Mouse (Mus musculus): Measurements from ENCODE around the gene Eloa.
"Not testable (repeated sequence)": the region's sequence is repeated elsewhere in the genome, so short reads cannot be mapped to it uniquely, and the experiment has no call there.

The Eloa gene

DNA sequence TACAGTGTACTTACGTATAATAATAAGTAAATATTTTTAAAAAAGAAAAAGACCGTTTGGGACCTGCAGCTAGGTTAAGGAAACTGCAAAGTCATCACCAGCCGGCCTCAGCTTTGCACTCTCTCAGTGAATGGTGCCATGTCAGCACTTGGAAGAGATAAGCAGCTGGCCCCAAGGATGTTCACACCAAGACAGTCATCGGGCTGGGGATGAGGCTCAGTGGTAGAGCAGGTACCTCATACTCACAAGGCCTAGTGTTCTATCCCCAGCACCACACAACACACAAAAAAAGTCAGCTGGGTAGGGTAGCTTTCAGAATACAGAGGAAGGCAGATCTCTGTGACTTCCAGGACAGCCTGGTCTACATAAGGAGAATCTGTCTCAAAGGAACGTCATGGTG is 36.4 kb downstream of the Eloa start:
- DNase-seq (ENCODE audit: low spot score in 2 of 2): no peak

DNA sequence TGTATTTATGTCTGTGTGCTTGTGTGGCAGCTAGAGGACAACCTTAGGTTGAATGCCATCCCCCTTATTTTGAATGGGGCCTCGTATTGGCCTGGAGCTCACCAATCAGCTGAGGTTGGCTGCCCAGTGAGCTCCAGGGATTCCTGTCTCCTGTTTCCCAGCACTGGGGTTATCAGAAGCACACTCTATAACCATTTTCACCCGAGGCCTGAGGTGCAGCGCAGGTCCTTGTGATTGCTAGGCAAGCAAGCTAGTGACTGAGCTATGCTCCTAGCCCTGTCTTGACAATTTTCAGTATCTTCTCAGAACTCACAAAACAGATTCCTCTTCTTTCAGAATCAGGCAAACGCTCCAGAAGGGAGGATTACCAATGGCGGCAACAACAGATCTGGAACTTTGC is 37.0 kb downstream of the Eloa start:
- DNase-seq (ENCODE audit: low spot score in 2 of 2): no peak

DNA sequence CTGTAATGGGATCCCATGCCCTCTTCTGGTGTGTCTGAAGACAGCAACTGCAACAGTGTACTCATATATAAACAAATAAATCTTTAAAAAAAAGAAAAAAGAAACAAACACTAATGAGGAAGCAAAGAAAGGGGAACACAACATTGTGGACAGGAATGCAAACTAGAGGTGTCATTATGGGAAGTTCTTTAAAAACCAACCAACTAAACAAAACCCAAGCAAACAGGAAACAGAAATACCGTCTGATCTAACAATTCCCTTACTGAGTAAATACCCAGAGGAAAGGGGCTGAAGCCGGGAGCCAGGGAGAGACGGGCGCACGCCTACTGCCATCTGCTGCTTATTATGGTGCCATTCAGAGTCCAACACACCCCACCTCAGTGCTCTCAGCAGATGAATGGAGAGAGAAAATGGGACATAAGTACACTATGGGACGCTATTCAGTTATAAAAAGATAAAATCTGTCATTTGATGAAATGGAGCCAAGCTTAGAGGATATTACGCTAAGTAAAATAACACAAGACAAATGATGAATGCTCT is 40.0 kb downstream of the Eloa start:
- DNase-seq (ENCODE audit: low spot score in 2 of 2): no peak

DNA sequence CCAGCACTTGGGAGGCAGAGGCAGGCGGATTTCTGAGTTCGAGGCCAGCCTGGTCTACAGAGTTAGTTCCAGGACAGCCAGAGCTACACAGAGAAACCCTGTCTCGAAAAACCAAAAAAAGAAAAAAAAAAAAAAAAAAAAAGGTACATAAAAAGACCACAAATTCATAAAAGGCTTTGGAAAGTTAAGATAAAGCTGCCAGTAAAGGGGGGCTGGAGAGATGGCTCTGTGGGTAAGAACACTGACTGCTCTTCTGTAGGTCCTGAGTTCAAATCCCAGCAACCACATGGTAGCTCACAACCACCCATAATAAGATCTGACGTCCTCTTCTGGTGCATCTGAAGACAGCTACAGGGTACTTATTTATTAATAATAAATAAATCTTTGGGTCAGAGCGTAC is 41.3 kb downstream of the Eloa start:
- not testable (repeated sequence) for DNase-seq (ENCODE audit: low spot score in 2 of 2)

DNA sequence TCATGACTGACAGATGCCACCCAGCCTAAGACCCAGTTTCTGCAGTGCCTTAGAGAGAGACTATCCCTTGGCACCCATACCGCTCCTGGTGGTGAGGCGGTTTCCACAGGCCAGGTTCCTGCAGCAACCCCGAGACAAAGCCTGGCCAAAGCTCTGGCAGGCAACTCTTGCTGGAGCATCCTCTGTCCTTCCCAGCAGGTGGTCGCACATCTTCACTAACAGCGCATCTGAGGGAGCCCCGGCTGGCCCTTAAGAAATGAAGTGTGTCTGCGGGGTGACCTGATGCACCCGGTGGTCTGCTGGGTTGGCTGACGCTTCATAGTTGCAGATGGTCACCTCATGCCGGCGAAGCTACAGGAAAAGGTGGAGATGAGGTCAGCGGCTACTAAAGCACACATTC is 45.4 kb downstream of the Eloa start:
- no peak for DNase-seq (ENCODE audit: low spot score in 2 of 2)

DNA sequence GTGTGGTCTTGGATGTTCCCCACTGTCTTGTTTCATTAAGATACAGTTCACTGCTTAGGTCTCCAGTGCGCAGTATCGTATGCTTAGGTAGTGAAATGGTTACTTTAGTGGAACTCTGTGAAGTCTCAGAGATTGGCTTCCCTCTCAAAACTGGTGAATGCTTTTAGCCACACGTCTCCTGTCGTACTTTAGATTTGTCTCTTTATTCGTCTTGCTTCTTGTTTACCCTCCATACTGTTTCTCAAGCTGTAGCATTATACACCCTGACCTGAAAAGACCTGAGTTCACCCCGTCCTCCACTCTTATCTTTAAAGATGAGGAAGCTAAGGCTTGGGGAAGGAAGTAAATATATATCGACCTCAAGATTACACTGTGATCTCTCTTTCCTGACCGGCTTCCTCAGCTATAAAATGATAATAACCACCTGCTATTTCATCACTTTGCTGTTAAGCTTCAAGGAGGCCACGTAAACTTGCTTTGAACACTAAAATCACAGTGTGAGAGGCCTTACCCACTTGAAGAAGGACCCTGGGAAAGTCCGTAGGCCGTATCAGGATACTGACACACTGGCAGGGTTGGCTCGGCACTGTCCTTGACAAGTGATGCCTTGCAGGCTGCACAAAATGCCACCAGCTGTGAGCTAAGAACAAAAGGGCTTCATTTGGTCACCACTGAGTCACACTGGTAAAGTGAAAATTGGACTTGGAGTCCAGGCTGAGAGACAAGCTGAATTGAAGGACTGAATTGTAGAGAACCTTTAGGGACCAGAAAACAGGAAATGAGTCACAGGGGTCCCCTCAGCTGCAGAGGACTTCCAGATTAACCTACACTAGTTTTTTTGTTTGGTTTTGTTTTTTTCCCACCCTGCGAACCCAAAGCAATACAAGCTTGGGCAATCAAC is 48.4 kb downstream of the Eloa start:
- DNase-seq (ENCODE audit: low spot score in 2 of 2): no peak

DNA sequence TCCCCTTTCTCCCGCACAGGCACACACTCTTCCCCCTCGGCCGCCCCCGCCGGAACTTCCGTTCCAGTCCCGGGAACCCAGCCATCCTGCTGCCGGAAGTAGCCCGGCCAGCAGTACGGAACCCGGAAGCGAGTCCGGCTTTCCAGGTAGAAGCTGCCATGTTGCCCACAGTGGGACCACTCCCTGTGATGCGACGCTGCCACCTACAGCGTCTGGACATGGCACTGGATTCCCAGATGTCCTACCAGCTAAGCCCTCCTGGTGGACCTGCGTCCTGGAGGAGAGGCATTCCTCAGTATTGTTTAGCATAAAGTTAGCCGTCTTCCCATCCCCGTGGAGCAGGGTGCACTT is 49.0 kb downstream of the Eloa start, which contains the start of gene Lypla2:
Gene Lypla2 (minus strand): TSS at position 71 of the 351 bp plus-strand sequence.
- peak; percentile 65 to 72 for DNase-seq (ENCODE audit: low spot score in 2 of 2)

DNA sequence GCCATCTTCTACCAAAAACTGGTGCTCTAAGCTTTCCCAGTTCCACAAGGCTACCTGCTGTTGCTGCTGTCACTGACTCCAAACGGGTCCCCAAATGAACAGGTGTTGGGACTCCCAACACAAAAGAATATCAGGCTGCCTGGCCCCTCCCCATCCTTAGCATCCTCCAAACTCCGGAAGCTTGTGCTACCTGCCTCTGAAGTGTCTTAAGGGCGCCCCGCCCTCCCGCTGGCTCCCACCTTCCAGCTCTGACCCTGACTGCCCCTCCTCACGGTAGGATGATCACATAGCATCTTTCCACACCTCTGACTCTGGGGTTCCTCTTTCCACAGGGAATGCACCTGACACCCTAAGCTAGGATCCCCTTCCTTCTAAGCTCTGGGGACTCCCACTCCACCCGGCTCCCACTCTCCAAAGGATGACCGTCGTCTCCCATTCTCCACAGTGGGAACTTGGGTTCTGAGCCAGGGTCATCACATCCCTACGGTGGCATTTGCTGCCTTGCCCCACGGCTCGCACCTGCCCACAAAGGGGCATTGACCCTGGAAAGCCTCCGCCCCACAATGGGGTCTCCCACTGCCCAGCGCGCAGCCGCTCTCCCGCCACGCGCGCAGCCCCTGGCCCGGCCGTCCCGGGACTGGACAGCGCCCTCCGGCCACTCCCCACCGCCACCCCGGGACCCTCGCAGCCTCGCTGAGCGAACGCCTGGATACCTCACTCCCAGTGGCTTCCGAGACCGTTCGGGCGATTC is 49.6 kb downstream of the Eloa start:
- peak; percentile 44 to 46 for DNase-seq (ENCODE audit: low spot score in 2 of 2)

DNA sequence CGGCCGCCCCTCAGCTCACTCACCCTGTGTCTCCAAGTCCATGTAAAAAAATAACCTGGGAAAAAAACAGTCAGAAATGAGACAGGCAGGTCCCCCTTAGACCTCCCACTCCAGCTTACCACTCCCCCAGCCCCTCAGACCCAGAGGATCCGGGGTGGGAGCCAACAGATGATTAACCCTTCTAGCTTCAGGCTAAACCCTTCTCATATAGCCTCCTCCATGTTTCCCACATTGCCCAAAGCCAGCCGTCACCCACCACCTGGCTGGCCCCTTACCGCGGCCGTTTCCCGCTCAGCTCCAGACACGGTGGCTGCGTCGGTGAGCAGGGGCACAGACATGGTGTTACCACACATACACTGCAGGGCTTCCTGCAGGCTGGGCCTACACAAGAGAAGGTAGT is 51.0 kb downstream of the Eloa start:
- no peak for DNase-seq (ENCODE audit: low spot score in 2 of 2)

DNA sequence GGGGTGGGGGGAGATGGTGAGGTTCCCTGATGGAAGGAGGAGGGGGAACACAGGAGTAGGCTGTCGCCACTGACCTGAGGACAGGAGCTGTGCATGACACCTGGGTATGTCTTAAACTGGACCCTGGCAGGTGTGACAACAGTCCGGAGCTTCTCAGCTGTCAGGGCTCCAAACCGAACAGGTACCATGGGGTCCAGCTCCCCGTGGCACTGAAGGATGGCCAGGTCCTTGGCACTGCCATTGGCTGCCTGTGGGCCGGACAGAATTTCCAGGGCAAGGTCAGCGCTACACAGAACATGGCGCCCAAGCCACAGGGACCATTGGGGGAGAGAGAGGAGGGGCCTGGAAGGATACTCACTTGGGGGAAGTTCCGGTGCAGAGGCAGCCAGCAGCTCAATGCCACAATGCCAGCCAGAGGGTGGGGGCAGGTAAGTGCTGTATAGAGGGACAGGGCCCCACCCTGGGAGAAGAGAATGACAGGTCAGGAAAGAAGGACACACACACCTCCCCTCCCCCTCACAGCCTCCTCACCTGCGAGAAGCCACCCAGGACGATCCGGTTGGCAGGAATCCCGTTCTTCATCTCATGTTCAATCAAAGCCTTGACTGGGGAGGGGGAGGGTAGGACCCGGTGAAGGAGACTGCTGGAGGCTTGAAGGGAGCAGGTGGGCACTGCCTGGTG is 52.4 kb downstream of the Eloa start:
- no peak for DNase-seq (ENCODE audit: low spot score in 2 of 2)

DNA sequence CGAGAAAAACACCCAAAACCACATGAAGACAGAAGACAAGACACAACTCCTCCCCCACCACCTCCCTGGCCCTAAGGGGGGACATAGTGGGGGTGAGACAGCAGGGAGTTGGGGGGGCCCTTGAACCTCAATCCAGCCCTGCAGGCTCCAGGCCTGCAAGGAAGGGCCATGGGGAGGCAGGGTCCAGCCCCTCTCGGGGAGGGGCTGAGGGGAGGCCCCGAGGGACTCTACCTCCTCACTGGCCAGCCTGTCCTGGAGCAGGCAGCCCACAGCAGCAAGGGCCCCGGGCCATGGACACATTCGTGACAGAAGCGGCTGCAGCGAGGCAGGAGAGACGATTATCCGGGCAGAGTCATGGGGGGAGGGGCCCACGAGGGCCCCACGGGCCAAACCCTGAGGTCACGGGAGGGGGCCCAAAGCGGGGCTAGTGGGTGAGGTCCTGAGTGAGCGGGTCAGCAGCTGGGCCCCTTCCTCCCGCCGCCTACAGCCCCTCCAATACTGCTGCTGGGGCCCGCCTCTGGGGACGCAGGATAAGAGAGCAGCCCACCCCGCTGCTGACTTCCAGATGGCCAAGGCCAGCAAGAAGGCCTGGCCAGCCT is 53.2 kb downstream of the Eloa start:
- no peak for DNase-seq (ENCODE audit: low spot score in 2 of 2)

DNA sequence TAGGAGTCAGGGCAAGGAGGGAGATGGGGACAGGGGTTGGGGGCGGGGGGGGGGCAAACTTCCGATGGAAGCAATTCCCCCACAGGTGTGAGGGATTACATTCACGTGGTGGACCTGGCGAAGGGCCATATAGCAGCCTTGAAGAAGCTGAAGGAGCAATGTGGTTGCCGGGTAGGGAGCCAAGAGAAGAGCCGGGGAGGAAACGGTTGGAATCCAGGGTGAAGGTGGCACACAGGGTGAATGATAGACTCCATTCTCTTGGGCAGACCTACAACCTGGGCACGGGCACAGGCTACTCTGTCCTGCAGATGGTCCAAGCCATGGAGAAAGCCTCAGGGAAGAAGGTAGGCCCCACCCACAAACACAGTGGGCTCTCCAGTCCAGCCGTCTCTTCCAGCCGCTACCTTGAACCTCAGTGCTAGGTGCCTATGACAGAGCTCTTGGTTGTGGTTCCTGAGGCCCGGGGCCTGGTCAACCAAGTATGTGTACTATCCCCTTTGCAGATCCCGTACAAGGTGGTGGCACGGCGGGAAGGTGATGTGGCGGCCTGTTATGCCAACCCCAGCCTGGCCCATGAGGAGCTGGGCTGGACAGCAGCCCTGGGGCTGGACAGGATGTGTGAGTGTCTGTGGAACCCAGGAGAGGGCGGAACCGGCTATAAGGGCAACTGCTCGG is 54.3 kb downstream of the Eloa start:
- DNase-seq (ENCODE audit: low spot score in 2 of 2): no peak

DNA sequence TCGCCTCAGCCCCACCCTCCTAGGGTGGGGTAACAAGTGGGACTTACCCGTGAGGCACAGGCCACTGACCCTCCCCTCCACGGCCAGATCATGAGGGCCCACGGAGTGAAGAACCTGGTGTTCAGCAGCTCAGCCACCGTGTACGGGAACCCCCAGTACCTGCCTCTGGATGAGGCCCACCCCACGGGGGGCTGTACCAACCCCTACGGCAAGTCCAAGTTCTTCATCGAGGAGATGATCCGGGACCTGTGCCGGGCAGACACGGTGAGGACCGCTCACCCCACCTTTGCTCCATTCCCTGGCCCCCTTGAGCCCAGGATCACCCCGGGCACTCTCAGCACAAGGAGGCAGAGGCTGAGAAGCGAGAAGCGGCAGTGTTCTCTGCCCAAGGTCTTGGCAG is 55.3 kb downstream of the Eloa start:
- DNase-seq (ENCODE audit: low spot score in 2 of 2): no peak

DNA sequence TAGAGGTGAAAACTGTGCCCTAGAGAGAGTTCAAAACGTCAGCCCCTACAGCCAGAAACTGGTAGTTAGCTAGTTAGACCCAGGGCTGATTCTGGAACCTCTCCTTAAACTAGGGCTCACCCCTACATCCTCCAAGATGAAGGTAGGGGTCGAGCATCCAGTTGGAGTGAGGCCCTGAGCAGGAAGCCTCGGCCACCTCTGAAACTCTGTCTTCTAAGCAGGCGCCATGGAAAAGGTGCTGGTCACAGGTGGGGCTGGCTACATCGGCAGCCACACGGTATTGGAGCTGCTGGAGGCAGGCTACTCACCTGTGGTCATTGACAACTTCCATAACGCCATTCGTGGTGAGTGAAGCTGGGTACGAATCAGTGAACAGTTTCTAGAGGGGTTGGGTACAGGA is 56.5 kb downstream of the Eloa start:
- DNase-seq (ENCODE audit: low spot score in 2 of 2): no peak

DNA sequence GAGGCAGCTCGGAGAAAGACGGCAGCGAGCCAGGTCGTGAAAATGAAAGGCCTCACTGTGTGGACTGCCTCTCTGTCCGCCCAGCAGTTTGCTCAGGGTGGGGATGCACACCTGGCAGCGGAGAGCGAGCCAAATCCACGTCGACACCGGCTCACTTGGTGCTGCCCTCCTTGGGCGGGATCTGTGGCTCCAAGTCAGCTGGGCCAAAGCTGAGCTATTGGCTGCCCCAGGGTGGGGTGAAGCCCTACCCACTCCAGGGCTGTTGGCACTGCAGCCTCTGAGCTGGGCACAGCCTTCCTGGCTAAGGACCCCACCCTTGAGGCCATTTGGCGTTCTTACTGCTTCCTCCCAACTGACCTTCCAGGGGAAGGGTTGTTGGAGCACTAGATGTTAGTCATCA is 57.1 kb downstream of the Eloa start:
- peak in 1 of 2 experiments; percentile 30 for DNase-seq (ENCODE audit: low spot score in 2 of 2)

DNA sequence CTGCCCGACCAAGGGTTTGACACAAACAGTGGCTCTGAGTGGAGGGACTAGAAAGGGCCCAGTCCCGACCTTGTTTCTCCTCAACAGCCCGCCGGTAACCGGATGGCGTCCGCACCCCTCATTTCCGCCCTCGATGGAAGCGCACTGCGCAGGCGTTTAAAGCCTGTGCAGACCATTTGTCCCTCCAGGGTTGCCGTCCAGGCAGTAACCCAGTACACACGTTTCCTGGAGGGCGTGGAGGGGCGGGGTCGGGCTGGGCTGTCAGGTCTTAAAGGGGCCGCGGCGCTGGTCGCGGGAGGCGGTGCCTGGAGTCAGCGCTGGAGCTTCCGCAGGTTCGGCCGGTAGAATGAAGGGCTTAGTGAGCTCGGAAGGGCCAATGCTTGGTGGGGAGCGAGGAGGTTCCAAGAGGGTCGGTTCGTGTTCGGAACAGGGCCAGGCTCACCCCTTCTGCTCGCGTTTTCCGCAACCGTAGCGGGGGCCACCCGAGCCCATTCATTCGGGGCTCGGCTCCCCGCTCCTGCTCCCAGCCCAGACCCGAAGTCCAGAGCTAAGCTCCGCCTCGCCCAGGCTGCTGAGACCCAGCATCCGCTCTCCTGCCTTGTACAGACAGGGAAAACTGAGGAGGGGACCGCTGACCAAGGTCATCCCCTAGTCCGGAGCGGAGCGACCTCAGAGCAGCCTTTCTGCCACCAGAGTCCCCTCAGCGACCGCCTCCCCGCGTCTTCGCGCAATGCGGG is 57.9 kb downstream of the Eloa start, which contains the start of gene Gale:
Gene Gale (plus strand): TSS at position 271 of the 737 bp plus-strand sequence.
- peak; percentile 92 to 93 for DNase-seq (ENCODE audit: low spot score in 2 of 2)

DNA sequence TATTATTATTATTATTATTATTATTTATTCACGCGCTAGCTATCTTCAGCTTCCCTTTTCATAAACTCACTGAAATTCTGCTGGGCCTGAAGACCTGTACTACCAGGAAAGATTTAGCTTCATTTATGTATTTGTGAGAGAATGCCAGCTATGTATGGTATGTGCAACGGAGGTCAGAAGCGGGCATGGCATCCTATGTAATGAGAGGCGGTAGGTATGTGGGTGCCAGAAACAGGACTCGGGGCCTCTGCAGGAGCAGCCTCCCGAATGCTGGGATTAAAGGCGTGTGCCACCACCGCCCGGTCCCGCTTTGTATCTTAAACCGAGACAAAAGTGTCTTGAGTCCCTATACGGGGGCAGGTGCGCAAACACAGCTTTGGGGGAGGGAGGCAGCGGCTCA is 58.6 kb downstream of the Eloa start:
- no peak for DNase-seq (ENCODE audit: low spot score in 2 of 2)

DNA sequence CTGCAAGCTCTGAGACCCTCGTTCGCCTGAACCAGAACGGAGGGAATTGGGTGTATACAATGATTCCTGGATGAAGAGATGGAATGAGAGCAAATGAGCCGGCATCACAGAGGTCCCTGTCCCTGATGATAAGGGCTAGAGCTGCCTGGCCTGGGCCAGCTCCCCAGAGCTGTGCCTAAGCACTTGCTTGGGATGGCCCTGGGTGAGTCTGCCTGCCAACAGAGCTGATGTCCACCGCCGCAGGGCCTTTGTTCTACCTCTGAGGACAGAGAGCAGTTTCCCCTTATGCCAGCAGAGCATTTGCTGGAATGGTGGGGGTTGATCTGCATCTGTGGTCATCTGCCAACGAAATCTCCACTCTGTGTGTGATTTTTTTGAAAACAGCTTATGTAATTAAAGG is 59.4 kb downstream of the Eloa start:
- no peak for DNase-seq (ENCODE audit: low spot score in 2 of 2)

DNA sequence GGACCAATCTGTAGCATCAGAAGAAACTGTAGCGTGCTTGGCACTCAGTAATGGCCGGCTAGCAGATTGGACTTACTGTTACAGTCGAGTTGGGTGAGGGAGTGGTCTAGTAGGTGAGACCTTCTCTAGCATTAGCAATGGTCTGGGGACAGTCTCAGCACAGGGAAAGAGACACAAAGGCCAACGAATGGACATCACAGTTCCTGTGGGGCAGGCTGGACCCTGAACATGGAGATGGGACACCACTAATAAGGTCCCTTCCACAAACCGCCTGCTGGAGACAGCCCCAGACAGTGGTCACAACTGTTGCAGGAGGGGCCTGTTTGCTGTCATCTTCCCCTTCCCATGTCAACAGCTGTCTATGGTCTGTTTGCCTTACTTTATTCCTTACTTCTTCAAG is 59.9 kb downstream of the Eloa start:
- DNase-seq (ENCODE audit: low spot score in 2 of 2): no peak

DNA sequence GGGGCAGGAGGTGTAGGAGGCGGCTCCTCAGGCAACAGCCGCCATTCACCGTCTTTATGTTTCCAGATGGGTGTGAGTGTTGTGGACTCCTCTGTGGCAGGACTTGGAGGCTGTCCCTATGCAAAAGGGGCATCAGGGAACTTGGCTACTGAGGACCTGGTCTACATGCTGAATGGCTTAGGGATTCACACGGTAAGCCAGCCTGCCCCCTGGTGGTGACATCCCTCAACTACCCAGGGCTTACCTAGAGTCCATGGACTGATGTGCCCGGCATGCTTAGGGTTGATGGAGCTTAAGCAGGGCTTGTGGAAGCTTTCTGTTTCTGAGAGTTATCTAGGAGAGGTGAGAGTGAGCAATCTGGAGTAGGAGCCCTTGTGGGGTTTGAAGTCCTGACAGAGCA is 60.8 kb downstream of the Eloa start:
- peak; percentile 66 to 86 for DNase-seq (ENCODE audit: low spot score in 2 of 2)

All from thymus, postnatal 10 days (tissue).